Mouse (Mus musculus) cerebellum, adult 11-12 months (tissue): ENCODE measurements around the gene Olig1.
"Not testable (repeated sequence)": the region's sequence is repeated elsewhere in the genome, so short reads cannot be mapped to it uniquely, and the experiment has no call there.

Experiments
- DNase-seq: peaks from one replicate; pipeline ENCODE4 v3.0.0; 2022

Olig1 gene

GRCm38 (mm10) chr16:91255419-91256164, 14.0 kb upstream of the Olig1 start:
- DNase-seq = not testable (repeated sequence)

- DNase-seq = no peak
Observed at GRCm38 (mm10) chr16:91258956-91259355, 10.6 kb upstream of the Olig1 start.

GRCm38 (mm10) chr16:91260861-91261260, 8.7 kb upstream of the Olig1 start:
- no peak for DNase-seq

GRCm38 (mm10) chr16:91262467-91263220, 6.9 kb upstream of the Olig1 start:
- DNase-seq = peak; percentile 8

- DNase-seq = peak; percentile 34
Observed at GRCm38 (mm10) chr16:91265972-91266371, 3.6 kb upstream of the Olig1 start.

GRCm38 (mm10) chr16:91268724-91269452, 684 bp upstream of the Olig1 start:
- DNase-seq = no peak

- no peak for DNase-seq
Observed at GRCm38 (mm10) chr16:91270212-91270971, 820 bp downstream of the Olig1 start.

GRCm38 (mm10) chr16:91270982-91271549, 1.5 kb downstream of the Olig1 start:
- no peak for DNase-seq

GRCm38 (mm10) chr16:91271634-91272033, 2.1 kb downstream of the Olig1 start:
- no peak for DNase-seq

GRCm38 (mm10) chr16:91280516-91280915, 10.9 kb downstream of the Olig1 start:
- DNase-seq = peak; percentile 28

- DNase-seq = no peak
Observed at GRCm38 (mm10) chr16:91292080-91292479, 22.5 kb downstream of the Olig1 start.

GRCm38 (mm10) chr16:91292719-91293333, 23.3 kb downstream of the Olig1 start:
- no peak for DNase-seq

GRCm38 (mm10) chr16:91297726-91298125, 28.2 kb downstream of the Olig1 start:
- DNase-seq = no peak

- no peak for DNase-seq
Observed at GRCm38 (mm10) chr16:91299412-91299811, 29.8 kb downstream of the Olig1 start.

- DNase-seq = no peak
Observed at GRCm38 (mm10) chr16:91300641-91301441, 31.3 kb downstream of the Olig1 start.

GRCm38 (mm10) chr16:91301454-91301853, 31.9 kb downstream of the Olig1 start:
- DNase-seq = no peak

- peak; percentile 38 for DNase-seq
Observed at GRCm38 (mm10) chr16:91303776-91304709, 34.5 kb downstream of the Olig1 start.

GRCm38 (mm10) chr16:91305512-91306111, 36.0 kb downstream of the Olig1 start:
- DNase-seq = no peak

GRCm38 (mm10) chr16:91309872-91310271, 40.3 kb downstream of the Olig1 start:
- DNase-seq = no peak
